Mouse (Mus musculus): ENCODE measurements around the gene Copg1.

GRCm38 (mm10) chr6:87870440-87870839 is 17.2 kb upstream of the Copg1 start:
- no peak for TF ChIP-seq CTCF (IDR thresholded peaks at IDR 0.05; ENCODE audit: low read depth)
- no peak for TF ChIP-seq EP300 (optimal IDR thresholded peaks at IDR 0.05)
